Mouse (Mus musculus): ENCODE measurements at regions not wholly inside any gene's neighbourhood (a gene's known extent, or its start where the extent isn't known, plus 50 kb on each side); places are given as distances from the start of the nearest gene placed in this dataset.
"Not testable (repeated sequence)": the region's sequence is repeated elsewhere in the genome, so short reads cannot be mapped to it uniquely, and the experiment has no call there.

GRCm38 (mm10) chr1:35899536-35899935 lies 168.7 kb upstream of the Hs6st1 start:
- Histone ChIP-seq H3K4me3 (replicated peaks) (no peak overlapping the region), H3K36me3 (replicated peaks; ENCODE audit: low read length) (peaks cover 20% of the 10 kb centered on the region), H3K9me3 (peaks cover 23% of the 10 kb centered on the region), H3K4me1 (peaks cover 9% of the 10 kb centered on the region), H3K27me3 (replicated peaks) (no peaks in the 10 kb centered on the region)
- TF ChIP-seq FLI1 (IDR thresholded peaks at IDR 0.05; ENCODE audit: low read length) (no peak), GATA1 (IDR thresholded peaks at IDR 0.05; ENCODE audit: borderline replicate concordance, low read length) (no peak)

- no peak for TF ChIP-seq GATA1 (IDR thresholded peaks at IDR 0.05; ENCODE audit: borderline replicate concordance, low read length)
- TF ChIP-seq FLI1 (IDR thresholded peaks at IDR 0.05; ENCODE audit: low read length): no peak
- no peaks in the 10 kb centered on the region for H3K27me3 ChIP-seq (replicated peaks)
- H3K9me3 ChIP-seq: peaks cover 52% of the 10 kb centered on the region
- H3K4me1 ChIP-seq: peaks cover 22% of the 10 kb centered on the region
- H3K36me3 ChIP-seq (replicated peaks; ENCODE audit: low read length): peaks cover 45% of the 10 kb centered on the region
- no peak overlapping the region for H3K4me3 ChIP-seq (replicated peaks)
Measured at GRCm38 (mm10) chr1:35904001-35904547, 164.1 kb upstream of the Hs6st1 start.

- no peak overlapping the region for H3K4me3 ChIP-seq (replicated peaks)
- TF ChIP-seq FLI1 (IDR thresholded peaks at IDR 0.05; ENCODE audit: low read length): no peak
- peaks cover 27% of the 10 kb centered on the region for H3K9me3 ChIP-seq
- peaks cover 44% of the 10 kb centered on the region for H3K36me3 ChIP-seq (replicated peaks; ENCODE audit: low read length)
- no peaks in the 10 kb centered on the region for H3K27me3 ChIP-seq (replicated peaks)
- peaks cover 49% of the 10 kb centered on the region for H3K4me1 ChIP-seq
Measured at GRCm38 (mm10) chr1:35913551-35913950, 154.6 kb upstream of the Hs6st1 start.

DNA sequence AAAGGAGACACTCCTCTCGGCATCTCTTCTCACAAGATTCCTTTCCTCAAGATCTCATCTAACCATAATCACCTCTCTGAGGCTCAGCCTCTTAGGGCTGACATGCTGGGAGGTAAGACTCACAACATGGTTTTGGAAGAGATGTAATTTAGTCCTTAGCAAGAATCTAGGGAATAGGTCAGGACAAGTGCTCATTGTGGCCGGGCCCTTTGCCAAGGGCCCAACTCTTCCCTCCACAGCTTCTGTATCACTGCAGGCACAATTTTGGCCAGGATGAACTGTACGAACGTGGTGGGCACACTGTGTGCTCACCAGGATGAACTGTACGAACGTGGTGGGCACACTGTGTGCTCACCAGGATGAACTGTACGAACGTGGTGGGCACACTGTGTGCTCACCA lies 154.0 kb upstream of the Hs6st1 start:
- Histone ChIP-seq H3K9me3 (peaks cover 21% of the 10 kb centered on the region), H3K36me3 (replicated peaks; ENCODE audit: low read length) (peaks cover 40% of the 10 kb centered on the region), H3K4me1 (peaks cover 48% of the 10 kb centered on the region)
- not testable (repeated sequence) for H3K27me3 ChIP-seq (replicated peaks); H3K4me3 ChIP-seq (replicated peaks)

- peaks cover 33% of the 10 kb centered on the region for H3K36me3 ChIP-seq (replicated peaks; ENCODE audit: low read length)
- no peak for TF ChIP-seq GATA1 (IDR thresholded peaks at IDR 0.05; ENCODE audit: borderline replicate concordance, low read length)
- no peak for TF ChIP-seq FLI1 (IDR thresholded peaks at IDR 0.05; ENCODE audit: low read length)
- H3K4me3 ChIP-seq (replicated peaks): no peak overlapping the region
- H3K9me3 ChIP-seq: peaks cover 11% of the 10 kb centered on the region
- peaks cover 53% of the 10 kb centered on the region for H3K4me1 ChIP-seq
- H3K27me3 ChIP-seq (replicated peaks): no peaks in the 10 kb centered on the region
Measured at GRCm38 (mm10) chr1:35915526-35915925, 152.7 kb upstream of the Hs6st1 start.

DNA sequence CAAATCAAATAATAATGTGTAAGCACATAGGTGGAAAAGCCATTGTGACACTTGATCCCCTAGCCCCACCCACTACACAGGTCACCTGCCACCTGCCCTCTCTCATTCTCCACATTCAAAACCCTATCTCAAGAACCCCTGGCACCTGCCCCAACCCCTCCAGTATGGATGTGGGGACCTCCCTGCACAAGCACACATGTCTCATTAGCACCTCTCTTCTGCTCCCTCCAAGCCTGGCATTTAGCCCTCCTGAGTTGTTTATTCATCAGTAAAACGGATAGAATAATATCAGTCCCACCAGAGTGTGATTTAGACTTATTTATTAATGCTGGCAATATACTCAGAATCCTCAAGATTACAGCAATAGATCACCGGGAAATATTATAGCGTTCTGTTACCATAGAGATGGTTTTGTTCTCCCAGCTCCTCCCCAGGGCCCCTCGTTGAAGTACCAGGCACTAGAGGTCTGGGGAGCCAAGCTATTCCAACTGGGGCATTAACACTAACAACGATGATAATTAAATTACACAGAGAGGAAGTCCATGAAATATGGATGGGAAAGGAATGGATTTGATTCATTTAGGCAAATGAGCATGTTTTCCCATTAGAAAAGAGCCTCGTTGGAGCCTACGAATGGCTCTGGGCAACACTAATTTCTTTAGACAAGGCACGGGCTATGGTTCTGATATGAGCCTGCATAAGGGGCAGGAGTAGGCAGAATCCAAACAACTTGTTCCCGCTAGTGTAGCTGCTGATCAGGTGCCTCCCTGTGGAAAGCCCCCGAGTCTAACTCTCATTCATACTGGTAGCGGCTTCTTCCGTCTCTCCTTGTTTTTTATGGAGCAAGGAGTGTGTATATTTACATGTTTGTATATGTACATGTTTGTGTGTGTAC lies 148.1 kb upstream of the Hs6st1 start:
- TF ChIP-seq FLI1 (IDR thresholded peaks at IDR 0.05; ENCODE audit: low read length) (no peak), GATA1 (IDR thresholded peaks at IDR 0.05; ENCODE audit: borderline replicate concordance, low read length) (no peak)
- Histone ChIP-seq H3K4me3 (replicated peaks) (no peak overlapping the region), H3K9me3 (no peaks in the 10 kb centered on the region), H3K36me3 (replicated peaks; ENCODE audit: low read length) (peaks cover 22% of the 10 kb centered on the region), H3K4me1 (peaks cover 62% of the 10 kb centered on the region), H3K27me3 (replicated peaks) (peaks cover 2% of the 10 kb centered on the region)

DNA sequence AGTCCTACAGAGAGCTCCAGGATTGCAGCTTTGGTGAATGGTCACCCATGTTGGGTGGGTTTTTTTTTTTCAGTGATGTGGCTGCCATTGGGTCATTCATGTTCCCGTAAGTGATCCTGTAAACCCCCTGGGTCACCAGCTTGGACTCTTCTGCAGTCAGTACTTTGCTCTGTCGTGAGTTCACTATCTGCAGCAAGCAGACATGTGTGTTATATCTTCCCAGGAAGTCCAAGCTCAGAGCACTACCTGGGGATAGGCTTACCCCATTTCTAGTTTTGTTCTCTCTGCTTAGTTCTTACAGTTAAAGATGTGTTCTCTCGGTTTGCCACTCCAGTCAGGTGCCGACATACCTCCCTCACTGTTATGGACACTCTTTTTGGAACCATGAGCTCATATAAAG lies 143.4 kb upstream of the Hs6st1 start:
- H3K9me3 ChIP-seq: no peaks in the 10 kb centered on the region
- TF ChIP-seq GATA1 (IDR thresholded peaks at IDR 0.05; ENCODE audit: borderline replicate concordance, low read length): no peak
- H3K4me1 ChIP-seq: peaks cover 81% of the 10 kb centered on the region
- H3K4me3 ChIP-seq (replicated peaks): no peak overlapping the region
- H3K27me3 ChIP-seq (replicated peaks): peaks cover 2% of the 10 kb centered on the region
- H3K36me3 ChIP-seq (replicated peaks; ENCODE audit: low read length): peaks cover 3% of the 10 kb centered on the region

DNA sequence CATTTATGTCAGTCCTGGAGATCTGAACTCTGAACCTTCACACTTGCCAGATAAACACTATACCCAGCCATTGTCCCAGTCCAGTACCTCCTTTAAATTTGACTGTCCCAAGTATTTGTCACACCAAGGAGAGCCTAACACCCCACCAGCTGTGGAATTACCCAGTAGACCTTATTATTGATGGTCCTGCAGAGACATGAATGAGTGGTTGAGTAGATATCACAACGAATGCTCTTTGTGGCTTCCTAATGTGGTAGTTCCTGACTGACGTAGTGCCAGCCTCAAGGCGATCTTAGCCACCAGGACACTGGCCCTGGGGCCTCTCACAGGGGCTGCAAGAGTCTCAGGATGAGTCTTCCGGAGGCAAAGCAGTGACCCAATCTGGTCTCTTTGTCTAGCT lies 142.9 kb upstream of the Hs6st1 start:
- Histone ChIP-seq H3K4me3 (replicated peaks) (peak overlapping the region; percentile 82), H3K4me1 (peaks cover 85% of the 10 kb centered on the region), H3K27me3 (replicated peaks) (peaks cover 2% of the 10 kb centered on the region), H3K36me3 (replicated peaks; ENCODE audit: low read length) (peaks cover 3% of the 10 kb centered on the region), H3K9me3 (no peaks in the 10 kb centered on the region)
- no peak for TF ChIP-seq FLI1 (IDR thresholded peaks at IDR 0.05; ENCODE audit: low read length)
- TF ChIP-seq GATA1 (IDR thresholded peaks at IDR 0.05; ENCODE audit: borderline replicate concordance, low read length): no peak

GRCm38 (mm10) chr1:35926191-35927048 lies 141.8 kb upstream of the Hs6st1 start:
- H3K36me3 ChIP-seq (replicated peaks; ENCODE audit: low read length): peaks cover 3% of the 10 kb centered on the region
- peaks cover 2% of the 10 kb centered on the region for H3K27me3 ChIP-seq (replicated peaks)
- H3K9me3 ChIP-seq: no peaks in the 10 kb centered on the region
- H3K4me3 ChIP-seq (replicated peaks): peak overlapping the region; percentile 82
- TF ChIP-seq FLI1 (IDR thresholded peaks at IDR 0.05; ENCODE audit: low read length): no peak
- TF ChIP-seq GATA1 (IDR thresholded peaks at IDR 0.05; ENCODE audit: borderline replicate concordance, low read length): no peak
- peaks cover 92% of the 10 kb centered on the region for H3K4me1 ChIP-seq

- H3K4me3 ChIP-seq (replicated peaks): no peak overlapping the region
- peaks cover 92% of the 10 kb centered on the region for H3K4me1 ChIP-seq
- TF ChIP-seq GATA1 (IDR thresholded peaks at IDR 0.05; ENCODE audit: borderline replicate concordance, low read length): no peak
- TF ChIP-seq FLI1 (IDR thresholded peaks at IDR 0.05; ENCODE audit: low read length): no peak
- no peaks in the 10 kb centered on the region for H3K9me3 ChIP-seq
- H3K36me3 ChIP-seq (replicated peaks; ENCODE audit: low read length): peaks cover 4% of the 10 kb centered on the region
- H3K27me3 ChIP-seq (replicated peaks): no peaks in the 10 kb centered on the region
Measured at GRCm38 (mm10) chr1:35927049-35927415, 141.2 kb upstream of the Hs6st1 start.

Measured in megakaryocyte, embryonic 14.5 days (primary cell).